8 mouse cellular contexts compared by ENCODE assay signal in the genomic region with DNA sequence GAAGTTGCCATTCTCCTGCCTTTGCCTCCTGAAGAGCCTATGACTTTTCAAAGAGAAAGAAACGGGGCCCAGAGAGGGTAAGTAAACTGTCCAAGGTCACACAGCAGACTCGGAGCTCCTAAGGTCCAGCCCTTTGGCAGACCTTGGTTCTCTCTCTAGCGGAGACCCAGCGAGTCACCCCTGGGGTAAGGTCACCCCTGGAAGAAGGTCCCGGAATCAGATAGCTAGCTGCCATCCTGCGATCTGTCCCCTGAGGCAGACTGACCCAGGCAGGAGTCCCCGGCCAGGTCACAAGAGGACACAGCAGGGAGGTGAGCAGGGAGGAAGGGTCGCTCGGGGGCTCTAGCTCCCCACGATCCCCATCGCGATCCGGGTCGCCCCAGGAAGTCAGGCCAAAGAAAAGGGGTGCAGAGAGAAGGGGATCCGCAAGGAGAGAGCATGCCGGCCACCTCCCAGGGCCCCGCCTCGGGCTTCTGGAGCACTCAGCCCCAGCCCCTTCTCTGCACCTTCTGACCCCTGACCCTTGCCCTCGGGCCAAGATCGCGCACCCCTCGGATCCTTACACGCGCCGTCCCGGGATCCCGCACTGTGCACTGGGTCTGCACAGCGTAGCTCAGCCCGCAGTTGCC. TPM values are rescaled to one million over a fixed set of nuclear protein-coding genes. Genes with fewer than 3 reads are reported as not detected.
A peak's percentile ranks its signal among the peaks of the same experiment; 100 is the strongest.
DNase-seq lines count a peak whose midpoint lies in the region; ATAC-seq and TF ChIP-seq lines count a peak whose summit lies in the region.

No protein-coding gene starts in this region.

- DNase-seq in heart, postnatal 4 days: no peak
- peak; percentile 23 for DNase-seq in hindbrain, embryonic 11.5 days (ENCODE audit: low spot score)
- peak; percentile 87 for DNase-seq in midbrain, embryonic 11.5 days (ENCODE audit: low spot score, missing footprints)
- DNase-seq in layer of hippocampus, postnatal 36 days: no peak
- no peak for DNase-seq in frontal cortex, adult 2 months (ENCODE audit: extremely low spot score in 1 of 2, low spot score in 1 of 2)
- DNase-seq in left cerebral cortex, adult 18-20 months (ENCODE audit: low spot score in 2 of 2): no peak

- H3K4me1 ChIP-seq in heart, embryonic 14.5 days (ENCODE audit: control insufficient read depth in 2 of 2, insufficient read depth in 2 of 2, low read length in 2 of 2): peaks cover 18 to 28% of the 10 kb centered on the region in 2 experiments
- H3K4me1 ChIP-seq in bone marrow, adult 2 months (ENCODE audit: control insufficient read depth, insufficient read depth, low read length): peaks cover 2% of the 10 kb centered on the region; the same call in 1 of the 2 replicates
- H3K4me1 ChIP-seq in hindbrain, embryonic 11.5 days (replicated peaks; ENCODE audit: control insufficient read depth, insufficient read depth, low read length): peaks cover 5% of the 10 kb centered on the region
- peaks cover 13% of the 10 kb centered on the region; the same call in 1 of the 2 replicates for H3K4me1 ChIP-seq in midbrain, embryonic 11.5 days (ENCODE audit: control insufficient read depth, insufficient read depth, low read length)

- peak overlapping the region; percentile 76 for H3K9ac ChIP-seq in heart, embryonic 14.5 days (ENCODE audit: low read length)
- H3K9ac ChIP-seq in hindbrain, embryonic 11.5 days (ENCODE audit: low read depth, low read length): peak overlapping the region; percentile 74
- H3K9ac ChIP-seq in midbrain, embryonic 11.5 days (ENCODE audit: low read length): peak overlapping the region; percentile 79

- H3K36me3 ChIP-seq in heart, embryonic 14.5 days (ENCODE audit: control insufficient read depth, insufficient read depth, low read length): peaks cover 20% of the 10 kb centered on the region
- no peaks in the 10 kb centered on the region for H3K36me3 ChIP-seq in hindbrain, embryonic 11.5 days (ENCODE audit: control insufficient read depth, insufficient read depth, low read length)
- no peaks in the 10 kb centered on the region for H3K36me3 ChIP-seq in midbrain, embryonic 11.5 days (ENCODE audit: control insufficient read depth, insufficient read depth, low read length)

- TF ChIP-seq POLR2A in bone marrow, adult 2 months (IDR thresholded peaks at IDR 0.05; ENCODE audit: borderline replicate concordance, control insufficient read depth, low read depth, low read length): no peak

- peak overlapping the region; percentile 63 to 78 for H3K4me3 ChIP-seq in heart, embryonic 14.5 days (ENCODE audit: control insufficient read depth in 1 of 2, insufficient read depth in 1 of 2, low read depth in 1 of 2, low read length in 2 of 2)
- H3K4me3 ChIP-seq in bone marrow, adult 2 months (replicated peaks; ENCODE audit: control insufficient read depth, low read depth, low read length): peak overlapping the region; percentile 81
- peak overlapping the region; percentile 58 for H3K4me3 ChIP-seq in hindbrain, embryonic 11.5 days (ENCODE audit: low read depth, low read length)
- peak overlapping the region; percentile 69 for H3K4me3 ChIP-seq in midbrain, embryonic 11.5 days (ENCODE audit: low read depth, low read length)

- H3K9me3 ChIP-seq in heart, embryonic 14.5 days (ENCODE audit: control insufficient read depth, low read length): no peaks in the 10 kb centered on the region
- H3K9me3 ChIP-seq in hindbrain, embryonic 11.5 days (ENCODE audit: control insufficient read depth, low read length): no peaks in the 10 kb centered on the region
- no peaks in the 10 kb centered on the region for H3K9me3 ChIP-seq in midbrain, embryonic 11.5 days (ENCODE audit: control insufficient read depth, low read length)

- H3K27ac ChIP-seq in heart, embryonic 14.5 days (replicated peaks in 1 of 2; ENCODE audit: control insufficient read depth in 1 of 2, insufficient read depth in 1 of 2, low read depth in 2 of 2, low read length in 2 of 2): peak overlapping the region; percentile 33 to 57; a peak in 2 of 4 replicates
- H3K27ac ChIP-seq in bone marrow, adult 2 months (ENCODE audit: control insufficient read depth, insufficient read depth, low read depth, low read length, poor library complexity): peak overlapping the region; percentile 96
- 0 out of 2 replicates have a peak overlapping the region, but pooled peaks have one; percentile 48 for H3K27ac ChIP-seq in hindbrain, embryonic 11.5 days (ENCODE audit: low read depth, low read length)
- H3K27ac ChIP-seq in midbrain, embryonic 11.5 days (ENCODE audit: low read depth, low read length): peak overlapping the region; percentile 15; the same call in 1 of the 2 replicates

- 1% methylated on average over 29 of the region's 29 CpGs for WGBS in heart, embryonic 14.5 days
- WGBS in bone marrow, adult 2 months: under 1% methylated on average over 28 of the region's 29 CpGs
- WGBS in hindbrain, embryonic 11.5 days: 1% methylated on average over 18 of the region's 29 CpGs
- 3% methylated on average over 28 of the region's 29 CpGs for WGBS in midbrain, embryonic 11.5 days

- no peak for TF ChIP-seq CTCF in bone marrow, adult 2 months (IDR thresholded peaks at IDR 0.05; ENCODE audit: control insufficient read depth, insufficient read depth, low read length)

- peak overlapping the region; percentile 94 for H3K4me2 ChIP-seq in heart, embryonic 14.5 days (ENCODE audit: low read length)
- H3K4me2 ChIP-seq in hindbrain, embryonic 11.5 days (replicated peaks; ENCODE audit: low read depth, low read length): peak overlapping the region; percentile 80
- peak overlapping the region; percentile 70 for H3K4me2 ChIP-seq in midbrain, embryonic 11.5 days

- no peaks in the 10 kb centered on the region for H3K27me3 ChIP-seq in heart, embryonic 14.5 days (ENCODE audit: control insufficient read depth, insufficient read depth, low read length)
- no peaks in the 10 kb centered on the region for H3K27me3 ChIP-seq in hindbrain, embryonic 11.5 days (ENCODE audit: control insufficient read depth, insufficient read depth, low read length)
- H3K27me3 ChIP-seq in midbrain, embryonic 11.5 days (ENCODE audit: control insufficient read depth, insufficient read depth, low read length): no peaks in the 10 kb centered on the region

- no peak; the same call in 1 of the 2 replicates for ATAC-seq in heart, embryonic 14.5 days (ENCODE audit: insufficient number of reproducible peaks, insufficient read depth, low FRiP score, low read depth)
- ATAC-seq in hindbrain, embryonic 11.5 days (ENCODE audit: low FRiP score): peak; percentile 16; the same call in 1 of the 2 replicates
- no peak for ATAC-seq in midbrain, embryonic 11.5 days (ENCODE audit: low FRiP score)

RNA-seq across cellular contexts. Expression of gene Tpcn1, which starts 0.4 kb away (rescaled TPM):
- 14.5 and 17.1 TPM in 2 replicates for polyA plus RNA-seq in heart, embryonic 14.5 days (2014; fragmentation: Nextera tagmentation; extraction: Ambion mirVana)
- total RNA-seq in heart, postnatal 4 days (2021): 10 to 100 TPM; 31.6 to 34.2 TPM
- polyA plus RNA-seq in bone marrow, adult 2 months (2011; ENCODE audit: insufficient read depth, insufficient read length, low replicate concordance, missing spikeins): 34.6 and 46.7 TPM in 2 replicates
- 12.5 and 15.6 TPM in 2 replicates for polyA plus RNA-seq in hindbrain, embryonic 11.5 days (2014; fragmentation: Nextera tagmentation; extraction: Ambion mirVana)
- polyA plus RNA-seq in midbrain, embryonic 11.5 days (2014; fragmentation: Nextera tagmentation; extraction: Ambion mirVana): 8.6 and 10.8 TPM in 2 replicates
- 10 to 100 TPM; 35.0 to 36.4 TPM for total RNA-seq in layer of hippocampus, postnatal 36 days (2021)
- 37.9 and 39.9 TPM in 2 replicates for polyA plus RNA-seq in frontal cortex, adult 2 months (2012; rRNA removed)
- 10 to 100 TPM; 34.9 to 35.8 TPM for total RNA-seq in left cerebral cortex, adult 18-20 months (2021)

RNA-seq across cellular contexts. Expression of gene Iqcd, which starts 0.8 kb away (rescaled TPM):
- 0.43 TPM in 1 of 2 replicates, not detected in the other for polyA plus RNA-seq in heart, embryonic 14.5 days (2014; fragmentation: Nextera tagmentation; extraction: Ambion mirVana)
- not detected for total RNA-seq in heart, postnatal 4 days (2021)
- polyA plus RNA-seq in bone marrow, adult 2 months (2011; ENCODE audit: insufficient read depth, insufficient read length, low replicate concordance, missing spikeins): 3.7 and 7.2 TPM in 2 replicates
- polyA plus RNA-seq in hindbrain, embryonic 11.5 days (2014; fragmentation: Nextera tagmentation; extraction: Ambion mirVana): 1.1 and 1.4 TPM in 2 replicates
- polyA plus RNA-seq in midbrain, embryonic 11.5 days (2014; fragmentation: Nextera tagmentation; extraction: Ambion mirVana): 0.25 and 0.51 TPM in 2 replicates
- total RNA-seq in layer of hippocampus, postnatal 36 days (2021): 1 to 10 TPM in 1 of 2 experiments, under 1 TPM in 1; 0.35 to 1.2 TPM
- 1.9 and 2.1 TPM in 2 replicates for polyA plus RNA-seq in frontal cortex, adult 2 months (2012; rRNA removed)
- total RNA-seq in left cerebral cortex, adult 18-20 months (2021): 1 to 10 TPM in 1 of 2 experiments, under 1 TPM in 1; 0.70 to 1.3 TPM

RNA-seq across cellular contexts. Expression of gene Rita1, which starts 24.3 kb away (rescaled TPM):
- polyA plus RNA-seq in heart, embryonic 14.5 days (2014; fragmentation: Nextera tagmentation; extraction: Ambion mirVana): 5.6 and 6.2 TPM in 2 replicates
- 10 to 100 TPM; 10.7 to 10.8 TPM for total RNA-seq in heart, postnatal 4 days (2021)
- 1.9 and 3.4 TPM in 2 replicates for polyA plus RNA-seq in bone marrow, adult 2 months (2011; ENCODE audit: insufficient read depth, insufficient read length, low replicate concordance, missing spikeins)
- polyA plus RNA-seq in hindbrain, embryonic 11.5 days (2014; fragmentation: Nextera tagmentation; extraction: Ambion mirVana): 9.3 and 10.5 TPM in 2 replicates
- polyA plus RNA-seq in midbrain, embryonic 11.5 days (2014; fragmentation: Nextera tagmentation; extraction: Ambion mirVana): 7.9 and 8.9 TPM in 2 replicates
- total RNA-seq in layer of hippocampus, postnatal 36 days (2021): 10 to 100 TPM; 29.1 to 29.6 TPM
- 34.8 and 36.4 TPM in 2 replicates for polyA plus RNA-seq in frontal cortex, adult 2 months (2012; rRNA removed)
- 10 to 100 TPM; 28.7 to 31.0 TPM for total RNA-seq in left cerebral cortex, adult 18-20 months (2021)

RNA-seq across cellular contexts. Expression of gene Ddx54, which starts 24.5 kb away (rescaled TPM):
- polyA plus RNA-seq in heart, embryonic 14.5 days (2014; fragmentation: Nextera tagmentation; extraction: Ambion mirVana): 17.9 and 18.9 TPM in 2 replicates
- total RNA-seq in heart, postnatal 4 days (2021): 10 to 100 TPM; 30.8 to 32.0 TPM
- polyA plus RNA-seq in bone marrow, adult 2 months (2011; ENCODE audit: insufficient read depth, insufficient read length, low replicate concordance, missing spikeins): 17.2 and 32.0 TPM in 2 replicates
- polyA plus RNA-seq in hindbrain, embryonic 11.5 days (2014; fragmentation: Nextera tagmentation; extraction: Ambion mirVana): 25.9 and 32.4 TPM in 2 replicates
- 26.4 and 32.2 TPM in 2 replicates for polyA plus RNA-seq in midbrain, embryonic 11.5 days (2014; fragmentation: Nextera tagmentation; extraction: Ambion mirVana)
- total RNA-seq in layer of hippocampus, postnatal 36 days (2021): 10 to 100 TPM; 34.4 to 39.5 TPM
- 28.2 and 31.2 TPM in 2 replicates for polyA plus RNA-seq in frontal cortex, adult 2 months (2012; rRNA removed)
- 10 to 100 TPM; 34.0 to 41.6 TPM for total RNA-seq in left cerebral cortex, adult 18-20 months (2021)

RNA-seq across cellular contexts. Expression of gene Cfap73, which starts 46.0 kb away (rescaled TPM):
- not detected in 2 replicates for polyA plus RNA-seq in heart, embryonic 14.5 days (2014; fragmentation: Nextera tagmentation; extraction: Ambion mirVana)
- not detected for total RNA-seq in heart, postnatal 4 days (2021)
- not detected in 2 replicates for polyA plus RNA-seq in bone marrow, adult 2 months (2011; ENCODE audit: insufficient read depth, insufficient read length, low replicate concordance, missing spikeins)
- 0.54 and 0.82 TPM in 2 replicates for polyA plus RNA-seq in hindbrain, embryonic 11.5 days (2014; fragmentation: Nextera tagmentation; extraction: Ambion mirVana)
- not detected in 2 replicates for polyA plus RNA-seq in midbrain, embryonic 11.5 days (2014; fragmentation: Nextera tagmentation; extraction: Ambion mirVana)
- under 1 TPM in 1 of 2 experiments, not detected in 1; 0.77 TPM for total RNA-seq in layer of hippocampus, postnatal 36 days (2021)
- 0.10 TPM in 1 of 2 replicates, not detected in the other for polyA plus RNA-seq in frontal cortex, adult 2 months (2012; rRNA removed)
- not detected for total RNA-seq in left cerebral cortex, adult 18-20 months (2021)

Comparison
In these comparisons a context has a peak if more than half of its experiments do, and no peak if none do; other contexts are left out.
1. H3K27ac ChIP-seq: peak in every context shown above with its lines; median percentile 96 in bone marrow, adult 2 months; 48 in hindbrain, embryonic 11.5 days; 45 in heart, embryonic 14.5 days; 15 in midbrain, embryonic 11.5 days.
2. DNase-seq: peak in hindbrain, embryonic 11.5 days (single experiment) and midbrain, embryonic 11.5 days (single experiment); none in heart, postnatal 4 days (single experiment), layer of hippocampus, postnatal 36 days (0 of 2), frontal cortex, adult 2 months (0 of 2) and left cerebral cortex, adult 18-20 months (0 of 2).
3. Peak in every context shown above with its lines, with median percentiles within 50 percentile points of each other: H3K4me2 ChIP-seq, H3K4me3 ChIP-seq and H3K9ac ChIP-seq.